Mouse (Mus musculus) olfactory bulb, adult 2 months (tissue): ENCODE measurements around the gene 2310022B05Rik. TPM values are rescaled to one million over a fixed set of nuclear protein-coding genes. Genes with fewer than 3 reads are reported as not detected.

Experiments
- H3K27ac ChIP-seq: fragments of 200-500 bp; 2 replicates; pipeline ENCODE4 v1.5.1; 2012; ENCODE audit warnings: low read depth, low read length; ENCODE audit not compliant: insufficient read depth
- H3K4me1 ChIP-seq: fragments of 200-500 bp; 2 replicates; pipeline ENCODE4 v1.6.1; 2012; ENCODE audit warnings: low read length; ENCODE audit not compliant: control insufficient read depth, insufficient read depth
- H3K4me3 ChIP-seq: fragments of 200-500 bp; 2 replicates; pipeline ENCODE4 v1.5.1; 2012; ENCODE audit warnings: mild to moderate bottlenecking, low read depth, low read length, moderate library complexity; ENCODE audit not compliant: insufficient read depth
- CTCF ChIP-seq: fragments of 200-500 bp; IDR thresholded peaks from 2 replicates; pipeline ENCODE4 v1.5.1; 2012; ENCODE audit warnings: low read depth, mild to moderate bottlenecking, low read length, moderate library complexity; ENCODE audit not compliant: insufficient read depth
- POLR2A ChIP-seq: fragments of 200-500 bp; IDR thresholded peaks from 2 replicates; pipeline ENCODE4 v1.6.1; 2012; ENCODE audit warnings: mild to moderate bottlenecking, low read depth, low read length, moderate library complexity; ENCODE audit not compliant: insufficient read depth
- WGBS: fragments of 180-500 bp; shearing (Covaris S2); methylation state at CpG from one replicate; pipeline ENCODE4 v1.1.7; 2018; 5-methylcytosine and 5-hydroxymethylcytosine counted together
- polyA plus RNA-seq: library from polyadenylated mRNA; stranded (reverse); fragments of >200 nt; gene quantifications from 2 replicates; pipeline ENCODE4 v1.2.4, GENCODE M21; 2012; ENCODE audit warnings: low replicate concordance; ENCODE audit not compliant: missing spikeins, insufficient read depth, insufficient read length

The 2310022B05Rik gene
- polyA plus RNA-seq, 1 experiment, result not detected

- no peak overlapping the region for H3K4me3 ChIP-seq
- TF ChIP-seq POLR2A, result no peak
- 92% methylated on average over 13 of the region's 13 CpGs for WGBS
- H3K27ac ChIP-seq, result no peak overlapping the region
- H3K4me1 ChIP-seq, result no peaks in the 10 kb centered on the region
Observed at GRCm38 (mm10) chr8:124688899-124689298, 25.7 kb upstream of the 2310022B05Rik start.

GRCm38 (mm10) chr8:124682218-124682617 is 19.0 kb upstream of the 2310022B05Rik start:
- Histone ChIP-seq H3K27ac (no peak overlapping the region), H3K4me1 (peaks cover 2% of the 10 kb centered on the region), H3K4me3 (no peak overlapping the region)
- TF ChIP-seq POLR2A (no peak), CTCF (no peak)
- 94% methylated on average over 10 of the region's 10 CpGs for WGBS

GRCm38 (mm10) chr8:124681792-124682157 is 18.6 kb upstream of the 2310022B05Rik start:
- TF ChIP-seq CTCF (no peak), POLR2A (no peak)
- 74% methylated on average over 10 of the region's 10 CpGs for WGBS
- peaks cover 7% of the 10 kb centered on the region for H3K4me1 ChIP-seq
- no peak overlapping the region for H3K27ac ChIP-seq
- H3K4me3 ChIP-seq, result no peak overlapping the region

GRCm38 (mm10) chr8:124681077-124681791 is 18.1 kb upstream of the 2310022B05Rik start:
- H3K27ac ChIP-seq, result no peak overlapping the region
- H3K4me3 ChIP-seq, result no peak overlapping the region
- TF ChIP-seq POLR2A (no peak), CTCF (no peak)
- H3K4me1 ChIP-seq, result peaks cover 10% of the 10 kb centered on the region
- WGBS, result 82% methylated on average over 10 of the region's 10 CpGs

GRCm38 (mm10) chr8:124678246-124678645 is 15.1 kb upstream of the 2310022B05Rik start:
- no peak for TF ChIP-seq CTCF
- H3K4me3 ChIP-seq, result no peak overlapping the region
- H3K4me1 ChIP-seq, result peaks cover 10% of the 10 kb centered on the region
- WGBS, result 89% methylated on average over 13 of the region's 13 CpGs
- H3K27ac ChIP-seq, result no peak overlapping the region

- Histone ChIP-seq H3K4me3 (no peak overlapping the region), H3K4me1 (peaks cover 10% of the 10 kb centered on the region), H3K27ac (no peak overlapping the region)
- 36% methylated on average over 12 of the region's 12 CpGs for WGBS
- TF ChIP-seq CTCF (peak; percentile 94), POLR2A (no peak)
Observed at GRCm38 (mm10) chr8:124677486-124677885, 14.3 kb upstream of the 2310022B05Rik start.

- 42% methylated on average over 7 of the region's 7 CpGs for WGBS
- peaks cover 10% of the 10 kb centered on the region for H3K4me1 ChIP-seq
- H3K4me3 ChIP-seq, result no peak overlapping the region
- H3K27ac ChIP-seq, result no peak overlapping the region
- TF ChIP-seq CTCF, result no peak
- no peak for TF ChIP-seq POLR2A
Observed at GRCm38 (mm10) chr8:124677078-124677477, 13.9 kb upstream of the 2310022B05Rik start.

- Histone ChIP-seq H3K4me3 (no peak overlapping the region), H3K27ac (no peak overlapping the region), H3K4me1 (peaks cover 10% of the 10 kb centered on the region)
- TF ChIP-seq CTCF (no peak), POLR2A (no peak)
- 63% methylated on average over 4 of the region's 4 CpGs for WGBS
Observed at GRCm38 (mm10) chr8:124676661-124677060, 13.5 kb upstream of the 2310022B05Rik start.

- Histone ChIP-seq H3K4me1 (peaks cover 15% of the 10 kb centered on the region), H3K4me3 (no peak overlapping the region), H3K27ac (no peak overlapping the region)
- TF ChIP-seq CTCF, result no peak
- no peak for TF ChIP-seq POLR2A
- WGBS, result 98% methylated on average over 2 of the region's 2 CpGs
Observed at GRCm38 (mm10) chr8:124672345-124672744, 9.2 kb upstream of the 2310022B05Rik start.
